Mouse (Mus musculus): Measurements from ENCODE around the gene Apoc1. TPM values are rescaled to one million over a fixed set of nuclear protein-coding genes. Genes with fewer than 3 reads are reported as not detected.

The Apoc1 gene
- polyA plus RNA-seq, 1 experiment from 2014 or later = 1.5 TPM

- Histone ChIP-seq H3K27ac (no peak overlapping the region), H3K36me3 (replicated peaks) (no peaks in the 10 kb centered on the region), H3K9me3 (no peaks in the 10 kb centered on the region), H3K4me1 (no peaks in the 10 kb centered on the region), H3K9ac (no peak overlapping the region), H3K4me2 (no peak overlapping the region), H3K4me3 (no peak overlapping the region), H3K27me3 (replicated peaks) (no peaks in the 10 kb centered on the region)
- no peak for ATAC-seq (replicated peaks)
- WGBS = 75% methylated on average over 1 of the region's 1 CpGs
Measured at GRCm38 (mm10) chr7:19676662-19677061, 15.8 kb downstream of the Apoc1 start.

- ATAC-seq (replicated peaks) = no peak
- H3K9me3 ChIP-seq = no peaks in the 10 kb centered on the region
- H3K27me3 ChIP-seq (replicated peaks) = no peaks in the 10 kb centered on the region
- H3K4me2 ChIP-seq = no peak overlapping the region
- no peaks in the 10 kb centered on the region for H3K4me1 ChIP-seq
- H3K27ac ChIP-seq = no peak overlapping the region
- H3K4me3 ChIP-seq = no peak overlapping the region
- H3K9ac ChIP-seq = no peak overlapping the region
- WGBS = 83% methylated on average over 10 of the region's 10 CpGs
- no peaks in the 10 kb centered on the region for H3K36me3 ChIP-seq (replicated peaks)
Measured at GRCm38 (mm10) chr7:19675824-19676223, 16.6 kb downstream of the Apoc1 start.

GRCm38 (mm10) chr7:19673083-19673699, 19.3 kb downstream of the Apoc1 start:
- WGBS = 68% methylated on average over 14 of the region's 14 CpGs
- Histone ChIP-seq H3K4me2 (no peak overlapping the region), H3K4me1 (peaks cover 4% of the 10 kb centered on the region; the same call in 1 of the 2 replicates), H3K9me3 (no peaks in the 10 kb centered on the region), H3K9ac (no peak overlapping the region), H3K36me3 (replicated peaks) (no peaks in the 10 kb centered on the region), H3K27me3 (replicated peaks) (no peaks in the 10 kb centered on the region), H3K4me3 (no peak overlapping the region), H3K27ac (no peak overlapping the region)
- ATAC-seq (replicated peaks) = no peak

- Histone ChIP-seq H3K4me3 (no peak overlapping the region), H3K36me3 (replicated peaks) (no peaks in the 10 kb centered on the region), H3K9me3 (no peaks in the 10 kb centered on the region), H3K4me1 (peaks cover 4% of the 10 kb centered on the region; the same call in 1 of the 2 replicates), H3K27ac (no peak overlapping the region), H3K27me3 (replicated peaks) (no peaks in the 10 kb centered on the region), H3K4me2 (no peak overlapping the region), H3K9ac (no peak overlapping the region)
- WGBS = 75% methylated on average over 10 of the region's 10 CpGs
- no peak for ATAC-seq (replicated peaks)
Measured at GRCm38 (mm10) chr7:19671511-19671910, 20.9 kb downstream of the Apoc1 start.

GRCm38 (mm10) chr7:19668947-19669721, 23.3 kb downstream of the Apoc1 start:
- no peak overlapping the region for H3K9ac ChIP-seq

GRCm38 (mm10) chr7:19667434-19667833, 25.0 kb downstream of the Apoc1 start:
- 81% methylated on average over 2 of the region's 2 CpGs for WGBS
- Histone ChIP-seq H3K9ac (no peak overlapping the region), H3K4me2 (no peak overlapping the region), H3K9me3 (no peaks in the 10 kb centered on the region), H3K4me1 (peaks cover 30% of the 10 kb centered on the region), H3K27ac (no peak overlapping the region), H3K36me3 (replicated peaks) (no peaks in the 10 kb centered on the region), H3K4me3 (no peak overlapping the region), H3K27me3 (replicated peaks) (no peaks in the 10 kb centered on the region)
- ATAC-seq (replicated peaks) = no peak

More at GRCm38 (mm10) chr7:19668947-19669721, 23.3 kb downstream of the Apoc1 start:
- no peaks in the 10 kb centered on the region for H3K36me3 ChIP-seq (replicated peaks)
- WGBS = 9% methylated on average over 10 of the region's 10 CpGs
- H3K4me3 ChIP-seq = no peak overlapping the region
- H3K27ac ChIP-seq = peak overlapping the region; percentile 68
- H3K4me2 ChIP-seq = 0 out of 2 replicates have a peak overlapping the region, but pooled peaks have one; percentile 1
- H3K4me1 ChIP-seq = peaks cover 15% of the 10 kb centered on the region
- no peaks in the 10 kb centered on the region for H3K9me3 ChIP-seq
- peak; percentile 50 for ATAC-seq (replicated peaks)
- H3K27me3 ChIP-seq (replicated peaks) = no peaks in the 10 kb centered on the region

- H3K27ac ChIP-seq = no peak overlapping the region
- H3K27me3 ChIP-seq (replicated peaks) = no peaks in the 10 kb centered on the region
- peaks cover 32% of the 10 kb centered on the region for H3K4me1 ChIP-seq
- no peak overlapping the region for H3K4me3 ChIP-seq
- no peak for ATAC-seq (replicated peaks)
- H3K9me3 ChIP-seq = no peaks in the 10 kb centered on the region
- H3K9ac ChIP-seq = no peak overlapping the region
- 72% methylated on average over 3 of the region's 3 CpGs for WGBS
- H3K4me2 ChIP-seq = no peak overlapping the region
- no peaks in the 10 kb centered on the region for H3K36me3 ChIP-seq (replicated peaks)
Measured at GRCm38 (mm10) chr7:19666750-19667149, 25.7 kb downstream of the Apoc1 start.

GRCm38 (mm10) chr7:19664955-19665841, 27.3 kb downstream of the Apoc1 start, which contains the start of gene Clptm1:
TSS of gene Clptm1 (minus strand) at chr7:19665033.
- H3K4me3 ChIP-seq = peak within 1 kb of the TSS; percentile 95
- H3K9me3 ChIP-seq = no peaks in the 10 kb centered on the region
- peaks cover 32% of the 10 kb centered on the region for H3K4me1 ChIP-seq
- H3K36me3 ChIP-seq (replicated peaks) = no peaks in the 10 kb centered on the region
- WGBS = under 1% methylated on average over 63 of the region's 63 CpGs
- peak within 1 kb of the TSS; percentile 76 for H3K4me2 ChIP-seq
- peak within 1 kb of the TSS; percentile 89 for H3K27ac ChIP-seq
- H3K9ac ChIP-seq = peak within 1 kb of the TSS; percentile 98
- no peaks in the 10 kb centered on the region for H3K27me3 ChIP-seq (replicated peaks)
- ATAC-seq (replicated peaks) = peak; percentile 90

- Histone ChIP-seq H3K4me2 (peak overlapping the region; percentile 76), H3K9ac (peak overlapping the region; percentile 98), H3K4me1 (peaks cover 32% of the 10 kb centered on the region), H3K36me3 (replicated peaks) (no peaks in the 10 kb centered on the region), H3K4me3 (peak overlapping the region; percentile 95), H3K27ac (peak overlapping the region; percentile 89), H3K27me3 (replicated peaks) (no peaks in the 10 kb centered on the region), H3K9me3 (no peaks in the 10 kb centered on the region)
- ATAC-seq (replicated peaks) = peak; percentile 65
- WGBS = under 1% methylated on average over 35 of the region's 37 CpGs
Measured at GRCm38 (mm10) chr7:19664455-19664954, 28.0 kb downstream of the Apoc1 start.

GRCm38 (mm10) chr7:19663940-19664339, 28.5 kb downstream of the Apoc1 start:
- WGBS = 19% methylated on average over 8 of the region's 8 CpGs

GRCm38 (mm10) chr7:19652614-19653013, 39.8 kb downstream of the Apoc1 start:
- Histone ChIP-seq H3K4me1 (no peaks in the 10 kb centered on the region), H3K9ac (no peak overlapping the region), H3K4me2 (no peak overlapping the region), H3K9me3 (no peaks in the 10 kb centered on the region), H3K4me3 (no peak overlapping the region), H3K27me3 (replicated peaks) (no peaks in the 10 kb centered on the region), H3K27ac (no peak overlapping the region), H3K36me3 (replicated peaks) (peaks cover 27% of the 10 kb centered on the region)
- no peak for ATAC-seq (replicated peaks)
- 98% methylated on average over 2 of the region's 2 CpGs for WGBS

More at GRCm38 (mm10) chr7:19663940-19664339, 28.5 kb downstream of the Apoc1 start:
- Histone ChIP-seq H3K4me3 (peak overlapping the region; percentile 95), H3K27me3 (replicated peaks) (no peaks in the 10 kb centered on the region), H3K27ac (no peak overlapping the region), H3K9ac (peak overlapping the region; percentile 98), H3K9me3 (no peaks in the 10 kb centered on the region), H3K4me2 (peak overlapping the region; percentile 76), H3K36me3 (replicated peaks) (no peaks in the 10 kb centered on the region), H3K4me1 (peaks cover 28% of the 10 kb centered on the region)
- peak; percentile 27; the same call in 1 of the 2 replicates for ATAC-seq (replicated peaks)

All from midbrain, embryonic 15.5 days (tissue).